ENCODE assay signal across 9 mouse cellular contexts in the genomic region with DNA sequence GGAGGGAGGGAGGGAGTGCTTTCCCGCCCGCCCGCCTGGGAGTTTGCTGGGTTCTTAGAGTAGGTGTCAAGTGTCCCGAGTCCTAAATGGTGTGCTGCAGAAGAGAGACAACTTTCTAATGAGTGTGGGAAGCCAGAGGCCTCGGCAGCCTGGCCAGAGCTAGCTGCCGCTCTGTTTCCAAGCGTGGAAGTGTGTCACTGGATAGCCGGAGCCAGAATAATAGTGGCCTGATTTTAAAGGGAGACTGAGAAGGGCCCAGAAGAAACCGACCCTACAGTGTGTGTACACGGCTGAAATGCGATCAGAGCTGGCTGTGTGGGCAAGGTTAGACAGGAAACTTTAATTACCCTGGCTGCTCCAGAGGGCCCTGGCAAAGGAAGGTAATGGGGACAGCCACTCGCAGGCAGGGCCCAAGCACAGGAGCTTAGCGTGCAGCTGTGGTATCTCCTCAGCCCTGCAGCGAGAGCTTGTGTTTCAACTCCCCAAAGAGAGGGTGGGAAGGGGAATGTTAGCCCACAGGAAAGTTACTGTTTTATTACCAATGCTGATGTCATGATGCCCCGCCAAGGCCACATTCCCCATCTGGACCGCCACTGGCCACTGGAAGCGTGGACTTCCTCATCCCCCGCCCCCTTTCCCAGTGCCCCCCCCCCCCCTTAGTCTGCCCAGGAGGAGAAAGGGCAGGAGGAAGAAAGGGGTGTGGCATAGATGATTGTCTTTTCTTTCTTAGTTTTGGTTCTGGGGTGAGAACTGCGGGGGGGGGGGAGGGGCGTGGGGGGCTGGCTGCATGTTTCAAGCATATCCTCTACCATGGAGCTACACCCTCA. TPM values are rescaled to one million over a fixed set of nuclear protein-coding genes. Genes with fewer than 3 reads are reported as not detected.
A peak's percentile ranks its signal among the peaks of the same experiment; 100 is the strongest.
DNase-seq lines count a peak whose midpoint lies in the region; ATAC-seq and TF ChIP-seq lines count a peak whose summit lies in the region.
"Had no signal": no experiment of that assay in that cellular context is flagged by ENCODE, and none has a peak within 500 bp of the region (broad histone marks: within the 10 kb centered on the region; RNA-seq: fewer than 3 reads in every experiment).

No protein-coding gene starts in this region.

- TF ChIP-seq CTCF in layer of hippocampus, adult 2 months (conservative IDR thresholded peaks at IDR 0.05), result no peak

- peaks cover 26% of the 10 kb centered on the region for H3K27me3 ChIP-seq in embryonic facial prominence, embryonic 13.5 days
- H3K27me3 ChIP-seq in heart, embryonic 15.5 days, result peaks cover 36% of the 10 kb centered on the region
- H3K27me3 ChIP-seq in midbrain, embryonic 11.5 days (ENCODE audit: control insufficient read depth, insufficient read depth, low read length), result peaks cover 15% of the 10 kb centered on the region
- peaks cover 41% of the 10 kb centered on the region for H3K27me3 ChIP-seq in liver, embryonic 11.5 days (replicated peaks; ENCODE audit: control insufficient read depth, insufficient read depth, low read length)

- peak overlapping the region; percentile 17; the same call in 1 of the 2 replicates for H3K9ac ChIP-seq in embryonic facial prominence, embryonic 13.5 days
- no peak overlapping the region for H3K9ac ChIP-seq in heart, embryonic 15.5 days
- peak overlapping the region; percentile 25; the same call in 1 of the 2 replicates for H3K9ac ChIP-seq in midbrain, embryonic 11.5 days (ENCODE audit: low read length)
- no peak overlapping the region for H3K9ac ChIP-seq in liver, embryonic 11.5 days (ENCODE audit: low read depth, low read length)

- 5% methylated on average over 20 of the region's 20 CpGs for WGBS in embryonic facial prominence, embryonic 13.5 days
- WGBS in heart, embryonic 15.5 days, result 21% methylated on average over 20 of the region's 20 CpGs
- WGBS in midbrain, embryonic 11.5 days, result 10% methylated on average over 19 of the region's 20 CpGs
- 23% methylated on average over 19 of the region's 20 CpGs for WGBS in liver, embryonic 11.5 days

- peak overlapping the region; percentile 73 for H3K27ac ChIP-seq in layer of hippocampus, adult 2 months
- peak overlapping the region; percentile 82 for H3K27ac ChIP-seq in embryonic facial prominence, embryonic 13.5 days
- H3K27ac ChIP-seq in heart, embryonic 15.5 days, result peak overlapping the region; percentile 6; the same call in 1 of the 2 replicates
- no peak overlapping the region for H3K27ac ChIP-seq in midbrain, embryonic 11.5 days (ENCODE audit: low read depth, low read length)
- no peak overlapping the region for H3K27ac ChIP-seq in liver, embryonic 11.5 days (ENCODE audit: low read depth, low read length)

- H3K4me2 ChIP-seq in embryonic facial prominence, embryonic 13.5 days, result peak overlapping the region; percentile 46
- 0 out of 2 replicates have a peak overlapping the region, but pooled peaks have one; percentile 21 for H3K4me2 ChIP-seq in heart, embryonic 15.5 days
- H3K4me2 ChIP-seq in midbrain, embryonic 11.5 days, result peak overlapping the region; percentile 16; the same call in 1 of the 2 replicates
- no peak overlapping the region for H3K4me2 ChIP-seq in liver, embryonic 11.5 days

- peak in 1 of 2 experiments; percentile 25 for DNase-seq in layer of hippocampus, adult 2 months (ENCODE audit: low spot score in 2 of 2)
- no peak for DNase-seq in layer of hippocampus, adult 11-12 months (ENCODE audit: low spot score)
- DNase-seq in midbrain, embryonic 11.5 days (ENCODE audit: low spot score, missing footprints), result peak; percentile 93
- no peak for DNase-seq in thymus, postnatal 14 days
- no peak for DNase-seq in liver, embryonic 11.5 days (ENCODE audit: low spot score)
- no peak for DNase-seq in adipocyte (ENCODE audit: low spot score)

- no peaks in the 10 kb centered on the region for H3K9me3 ChIP-seq in embryonic facial prominence, embryonic 13.5 days
- no peaks in the 10 kb centered on the region for H3K9me3 ChIP-seq in heart, embryonic 15.5 days (replicated peaks)
- H3K9me3 ChIP-seq in midbrain, embryonic 11.5 days (ENCODE audit: control insufficient read depth, low read length), result no peaks in the 10 kb centered on the region
- H3K9me3 ChIP-seq in liver, embryonic 11.5 days (ENCODE audit: control insufficient read depth, low read length), result no peaks in the 10 kb centered on the region

- no peaks in the 10 kb centered on the region for H3K36me3 ChIP-seq in embryonic facial prominence, embryonic 13.5 days
- H3K36me3 ChIP-seq in heart, embryonic 15.5 days, result no peaks in the 10 kb centered on the region
- H3K36me3 ChIP-seq in midbrain, embryonic 11.5 days (ENCODE audit: control insufficient read depth, insufficient read depth, low read length), result no peaks in the 10 kb centered on the region
- H3K36me3 ChIP-seq in liver, embryonic 11.5 days (ENCODE audit: control insufficient read depth, insufficient read depth, low read length), result no peaks in the 10 kb centered on the region

- peak; percentile 65; the same call in 1 of the 2 replicates for ATAC-seq in embryonic facial prominence, embryonic 13.5 days (ENCODE audit: insufficient number of reproducible peaks, insufficient read depth, low FRiP score, low TSS enrichment, low read depth)
- ATAC-seq in heart, embryonic 15.5 days (replicated peaks; ENCODE audit: insufficient number of reproducible peaks, insufficient read depth, low FRiP score, low read depth), result 0 out of 2 replicates have a peak, but pooled peaks have one; percentile 32
- ATAC-seq in midbrain, embryonic 11.5 days (ENCODE audit: low FRiP score), result peak; percentile 52
- ATAC-seq in liver, embryonic 11.5 days (replicated peaks; ENCODE audit: low FRiP score), result no peak

- peaks cover 35% of the 10 kb centered on the region for H3K4me1 ChIP-seq in embryonic facial prominence, embryonic 13.5 days
- H3K4me1 ChIP-seq in heart, embryonic 15.5 days (replicated peaks), result peaks cover 29% of the 10 kb centered on the region
- peaks cover 10% of the 10 kb centered on the region for H3K4me1 ChIP-seq in midbrain, embryonic 11.5 days (ENCODE audit: control insufficient read depth, insufficient read depth, low read length)
- no peaks in the 10 kb centered on the region for H3K4me1 ChIP-seq in liver, embryonic 11.5 days (replicated peaks; ENCODE audit: control insufficient read depth, insufficient read depth, low read length)

- no peak overlapping the region for H3K4me3 ChIP-seq in layer of hippocampus, adult 2 months
- no peak overlapping the region for H3K4me3 ChIP-seq in embryonic facial prominence, embryonic 13.5 days
- H3K4me3 ChIP-seq in heart, embryonic 15.5 days, result no peak overlapping the region
- no peak overlapping the region for H3K4me3 ChIP-seq in midbrain, embryonic 11.5 days (ENCODE audit: low read depth, low read length)
- no peak overlapping the region for H3K4me3 ChIP-seq in liver, embryonic 11.5 days (ENCODE audit: low read depth, low read length)

RNA-seq across cellular contexts. Expression of a gene that starts 6.7 kb away (rescaled TPM):
- 10 to 100 TPM; 13.6 to 15.0 TPM for total RNA-seq in layer of hippocampus, adult 2 months (2021)
- 0.86 and 1.2 TPM in 2 replicates for polyA plus RNA-seq in embryonic facial prominence, embryonic 13.5 days (2015; fragmentation: Nextera tagmentation; extraction: Ambion mirVana)
- 0.23 and 1.6 TPM in 2 replicates for polyA plus RNA-seq in heart, embryonic 15.5 days (2015; fragmentation: Nextera tagmentation; extraction: Ambion mirVana)
- polyA plus RNA-seq in midbrain, embryonic 11.5 days (2014; fragmentation: Nextera tagmentation; extraction: Ambion mirVana), result 0.58 and 0.83 TPM in 2 replicates
- not detected in 2 replicates for polyA plus RNA-seq in liver, embryonic 11.5 days (2014; fragmentation: Nextera tagmentation; extraction: Ambion mirVana)
- total RNA-seq: neutrophil, adult 5-6 weeks had no signal

RNA-seq across cellular contexts. Expression of a gene that starts 55.9 kb away (rescaled TPM):
- 100 to 1,000 TPM; 144 to 148 TPM for total RNA-seq in layer of hippocampus, adult 2 months (2021)
- 66.8 TPM in 2 replicates for polyA plus RNA-seq in embryonic facial prominence, embryonic 13.5 days (2015; fragmentation: Nextera tagmentation; extraction: Ambion mirVana)
- polyA plus RNA-seq in heart, embryonic 15.5 days (2015; fragmentation: Nextera tagmentation; extraction: Ambion mirVana), result 30.8 and 34.9 TPM in 2 replicates
- polyA plus RNA-seq in midbrain, embryonic 11.5 days (2014; fragmentation: Nextera tagmentation; extraction: Ambion mirVana), result 50.7 and 51.9 TPM in 2 replicates
- polyA plus RNA-seq in liver, embryonic 11.5 days (2014; fragmentation: Nextera tagmentation; extraction: Ambion mirVana), result 35.1 and 40.4 TPM in 2 replicates

RNA-seq across cellular contexts. Expression of a gene that starts 57.1 kb away (rescaled TPM):
- total RNA-seq in layer of hippocampus, adult 2 months (2021), result 10 to 100 TPM; 55.6 to 55.8 TPM
- polyA plus RNA-seq in embryonic facial prominence, embryonic 13.5 days (2015; fragmentation: Nextera tagmentation; extraction: Ambion mirVana), result 167 and 170 TPM in 2 replicates
- 99.0 and 106 TPM in 2 replicates for polyA plus RNA-seq in heart, embryonic 15.5 days (2015; fragmentation: Nextera tagmentation; extraction: Ambion mirVana)
- 130 and 135 TPM in 2 replicates for polyA plus RNA-seq in midbrain, embryonic 11.5 days (2014; fragmentation: Nextera tagmentation; extraction: Ambion mirVana)
- 151 and 152 TPM in 2 replicates for polyA plus RNA-seq in liver, embryonic 11.5 days (2014; fragmentation: Nextera tagmentation; extraction: Ambion mirVana)

Comparison
In these comparisons a context has a peak if more than half of its experiments do, and no peak if none do; other contexts are left out.
1. H3K27ac ChIP-seq: peak in layer of hippocampus, adult 2 months (single experiment), embryonic facial prominence, embryonic 13.5 days (single experiment) and heart, embryonic 15.5 days (single experiment); none in midbrain, embryonic 11.5 days (single experiment) and liver, embryonic 11.5 days (single experiment).
2. H3K9ac ChIP-seq: peak in embryonic facial prominence, embryonic 13.5 days (single experiment) and midbrain, embryonic 11.5 days (single experiment); none in heart, embryonic 15.5 days (single experiment) and liver, embryonic 11.5 days (single experiment).